19 mouse cellular contexts compared by ENCODE assay signal in the genomic region with DNA sequence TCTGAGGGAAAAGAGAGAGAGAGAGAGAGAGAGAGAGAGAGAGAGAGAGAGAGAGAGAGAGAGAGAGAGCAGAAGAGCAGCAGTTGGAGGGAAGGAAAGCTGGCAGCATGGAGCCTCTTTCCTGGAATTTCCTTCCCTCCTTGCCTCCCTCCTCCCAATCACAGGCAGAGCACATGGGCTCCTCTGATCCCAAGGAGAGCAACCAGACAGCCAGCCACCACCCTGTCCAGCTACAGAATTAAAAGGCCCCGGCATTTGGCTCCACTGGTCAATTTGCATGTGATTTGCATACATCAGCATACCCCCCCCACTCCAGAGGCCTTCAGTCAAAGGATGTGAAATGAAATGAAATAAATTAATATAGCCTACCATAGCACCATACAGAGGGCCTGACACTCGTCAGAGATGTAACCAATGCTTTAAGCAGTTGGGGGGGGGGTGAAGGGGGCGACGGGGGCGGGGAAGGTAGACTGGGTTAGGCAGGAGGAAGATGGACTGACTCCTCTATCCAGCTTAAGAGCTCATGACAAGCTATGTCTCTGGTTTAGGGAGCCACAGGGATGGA.
A peak's percentile ranks its signal among the peaks of the same experiment; 100 is the strongest.
DNase-seq lines count a peak whose midpoint lies in the region; ATAC-seq and TF ChIP-seq lines count a peak whose summit lies in the region.
"Had no signal": no experiment of that assay in that cellular context is flagged by ENCODE, and none has a peak within 500 bp of the region (broad histone marks: within the 10 kb centered on the region; RNA-seq: fewer than 3 reads in every experiment).

No protein-coding gene starts in this region.

- 32% methylated on average over 5 of the region's 5 CpGs for WGBS in forebrain, postnatal 0 days
- 50% methylated on average over 5 of the region's 5 CpGs for WGBS in midbrain, embryonic 11.5 days
- WGBS in olfactory bulb, adult 2 months, result 57% methylated on average over 5 of the region's 5 CpGs
- 63% methylated on average over 5 of the region's 5 CpGs for WGBS in heart, adult 2 months

- TF ChIP-seq POLR2A in olfactory bulb, adult 2 months (IDR thresholded peaks at IDR 0.05; ENCODE audit: insufficient read depth, low read depth, low read length), result no peak
- TF ChIP-seq POLR2A in heart, adult 2 months (IDR thresholded peaks at IDR 0.05; ENCODE audit: insufficient read depth, low read depth, low read length), result no peak

- H3K79me2 ChIP-seq in heart, adult 2 months (replicated peaks; ENCODE audit: control insufficient read depth, insufficient read depth, low read length), result no peaks in the 10 kb centered on the region

- no peaks in the 10 kb centered on the region for H3K36me3 ChIP-seq in forebrain, postnatal 0 days (ENCODE audit: insufficient read depth)
- no peaks in the 10 kb centered on the region for H3K36me3 ChIP-seq in midbrain, embryonic 11.5 days (ENCODE audit: control insufficient read depth, insufficient read depth, low read length)
- no peaks in the 10 kb centered on the region for H3K36me3 ChIP-seq in heart, adult 2 months (ENCODE audit: control insufficient read depth, insufficient read depth, low read length)
- H3K36me3 ChIP-seq: limb, embryonic 10.5 days had no signal

- no peaks in the 10 kb centered on the region for H3K4me1 ChIP-seq in forebrain, postnatal 0 days (ENCODE audit: insufficient read depth)
- peaks cover 13% of the 10 kb centered on the region; the same call in 1 of the 2 replicates for H3K4me1 ChIP-seq in midbrain, embryonic 11.5 days (ENCODE audit: control insufficient read depth, insufficient read depth, low read length)
- peaks cover 5% of the 10 kb centered on the region; the same call in 1 of the 2 replicates for H3K4me1 ChIP-seq in olfactory bulb, adult 2 months (ENCODE audit: control insufficient read depth, insufficient read depth, low read length)
- H3K4me1 ChIP-seq in heart, adult 2 months (ENCODE audit: control insufficient read depth, insufficient read depth, low read length), result no peaks in the 10 kb centered on the region

- no peak for TF ChIP-seq CTCF in forebrain, postnatal 0 days (IDR thresholded peaks at IDR 0.05; ENCODE audit: low read depth)
- TF ChIP-seq CTCF in olfactory bulb, adult 2 months (IDR thresholded peaks at IDR 0.05; ENCODE audit: insufficient read depth, low read depth, low read length), result no peak
- TF ChIP-seq CTCF in heart, adult 2 months (IDR thresholded peaks at IDR 0.05), result no peak

- TF ChIP-seq EP300 in heart, adult 2 months (IDR thresholded peaks at IDR 0.05; ENCODE audit: insufficient read depth, low read depth, low read length), result no peak

- ATAC-seq in forebrain, postnatal 0 days, result peak; percentile 48
- ATAC-seq in midbrain, embryonic 11.5 days (ENCODE audit: low FRiP score), result peak; percentile 47; the same call in 1 of the 2 replicates
- ATAC-seq: CD4-positive, CD25-positive, alpha-beta regulatory T cell, adult 4 months had no signal

- H3K27ac ChIP-seq in forebrain, postnatal 0 days (ENCODE audit: low read depth, low read length), result peak overlapping the region; percentile 57
- H3K27ac ChIP-seq in midbrain, embryonic 11.5 days (ENCODE audit: low read depth, low read length), result no peak overlapping the region; the same call in 1 of the 2 replicates
- H3K27ac ChIP-seq in olfactory bulb, adult 2 months (ENCODE audit: insufficient read depth, low read depth, low read length), result peak overlapping the region; percentile 48
- no peak overlapping the region for H3K27ac ChIP-seq in heart, adult 2 months
- H3K27ac ChIP-seq: limb, embryonic 10.5 days; liver, embryonic 14.5 days; stomach, postnatal 0 days had no signal

- H3K4me3 ChIP-seq in forebrain, postnatal 0 days (ENCODE audit: low read depth, low read length), result no peak overlapping the region
- H3K4me3 ChIP-seq in midbrain, embryonic 11.5 days (ENCODE audit: low read depth, low read length), result no peak overlapping the region
- H3K4me3 ChIP-seq in olfactory bulb, adult 2 months (ENCODE audit: insufficient read depth, low read depth, low read length), result no peak overlapping the region
- no peak overlapping the region for H3K4me3 ChIP-seq in heart, adult 2 months
- H3K4me3 ChIP-seq: erythroblast, embryonic 14.5 days; limb, embryonic 10.5 days had no signal

- no peaks in the 10 kb centered on the region for H3K27me3 ChIP-seq in forebrain, postnatal 0 days (ENCODE audit: insufficient read depth, low read length)
- H3K27me3 ChIP-seq in midbrain, embryonic 11.5 days (ENCODE audit: control insufficient read depth, insufficient read depth, low read length), result no peaks in the 10 kb centered on the region
- no peaks in the 10 kb centered on the region for H3K27me3 ChIP-seq in heart, adult 2 months (ENCODE audit: control insufficient read depth, insufficient read depth, low read length)

- no peak overlapping the region for H3K9ac ChIP-seq in forebrain, postnatal 0 days
- no peak overlapping the region for H3K9ac ChIP-seq in midbrain, embryonic 11.5 days (ENCODE audit: low read length)
- no peak overlapping the region for H3K9ac ChIP-seq in heart, adult 2 months (ENCODE audit: low read depth, low read length)
- H3K9ac ChIP-seq: liver, embryonic 14.5 days had no signal

- intact Hi-C loops in heart, adult 2 months (cut with DNase I), result loop anchor here (10.0 kb wide), 1 partner anchor 280 kb away; no protein-coding TSS in a partner anchor

- H3K9me3 ChIP-seq in forebrain, postnatal 0 days (ENCODE audit: low read length), result no peaks in the 10 kb centered on the region
- no peaks in the 10 kb centered on the region for H3K9me3 ChIP-seq in midbrain, embryonic 11.5 days (ENCODE audit: control insufficient read depth, low read length)
- H3K9me3 ChIP-seq: limb, embryonic 10.5 days had no signal

- DNase-seq in right cerebral cortex, postnatal 10 days (ENCODE audit: low spot score in 2 of 2), result peak; percentile 46 to 51
- no peak for DNase-seq in right cerebral cortex, postnatal 4 days
- peak; percentile 53 for DNase-seq in forebrain, postnatal 0 days
- DNase-seq in midbrain, embryonic 11.5 days (ENCODE audit: low spot score, missing footprints), result no peak
- no peak for DNase-seq in urinary bladder, postnatal 36 days (ENCODE audit: low spot score in 2 of 2)
- DNase-seq in heart, adult 2 months, result no peak
- no peak for DNase-seq in thymus, postnatal 36 days
- DNase-seq: cerebellum, adult 11 months; embryo, embryonic 11 days; gastrocnemius, postnatal 25 days; lung, postnatal 14 days; spleen, adult 18-20 months; thymus, postnatal 25 days had no signal

- H3K4me2 ChIP-seq in forebrain, postnatal 0 days (ENCODE audit: low read depth), result no peak overlapping the region
- no peak overlapping the region for H3K4me2 ChIP-seq in midbrain, embryonic 11.5 days

Comparison
In these comparisons a context has a peak if more than half of its experiments do, and no peak if none do; other contexts are left out.
1. DNase-seq: peak in right cerebral cortex, postnatal 10 days (2 of 2) and forebrain, postnatal 0 days (single experiment); none in right cerebral cortex, postnatal 4 days (single experiment), midbrain, embryonic 11.5 days (single experiment), urinary bladder, postnatal 36 days (0 of 2), heart, adult 2 months (0 of 2) and thymus, postnatal 36 days (0 of 2).
2. H3K27ac ChIP-seq: peak in forebrain, postnatal 0 days (single experiment) and olfactory bulb, adult 2 months (single experiment); none in midbrain, embryonic 11.5 days (single experiment) and heart, adult 2 months (single experiment).